Mouse (Mus musculus): Measurements from ENCODE around the gene Golga5. TPM values are rescaled to one million over a fixed set of nuclear protein-coding genes. Genes with fewer than 3 reads are reported as not detected.

Gene Golga5
- polyA plus RNA-seq, 1 experiment = 11.4 TPM

DNA sequence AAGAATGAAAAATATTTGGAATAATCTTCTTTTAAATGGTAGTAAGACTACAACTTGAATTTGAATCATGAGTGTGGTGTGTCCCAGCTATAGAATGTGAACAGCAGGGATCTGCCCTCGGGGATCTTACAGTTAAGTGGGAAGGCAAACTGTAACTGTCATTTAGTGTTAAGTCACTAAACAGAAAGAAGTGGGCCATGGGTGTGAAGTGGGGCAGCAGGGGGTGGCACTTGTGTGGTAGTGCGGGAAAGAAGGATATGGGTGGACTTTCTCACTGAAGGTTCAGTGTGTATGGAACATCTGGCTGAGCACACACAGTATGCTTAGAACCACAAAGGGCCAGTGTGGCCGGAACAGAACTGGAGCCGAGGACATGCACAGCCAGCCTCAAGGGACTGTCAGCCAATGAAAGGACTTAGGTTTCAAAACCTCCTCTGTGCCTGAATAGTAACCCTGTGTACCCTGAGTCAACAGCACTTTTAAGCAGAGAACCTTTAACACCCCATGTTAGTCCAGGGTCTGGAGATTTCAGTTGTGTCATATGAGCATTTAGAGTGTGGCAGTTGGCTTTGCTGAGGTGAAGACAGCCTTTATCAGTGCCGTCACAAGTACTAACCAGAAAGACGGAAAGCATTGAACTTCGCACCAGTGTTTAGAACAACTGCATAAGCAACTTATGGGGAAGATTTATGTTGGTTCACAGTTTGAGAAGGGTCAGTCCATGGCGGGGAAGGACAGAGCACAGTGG is 33.1 kb downstream of the Golga5 start:
- WGBS = 87% methylated on average over 8 of the region's 8 CpGs
- DNase-seq (ENCODE audit: low read depth, low spot score) = no peak

GRCm38 (mm10) chr12:102505131-102505713 is 36.3 kb downstream of the Golga5 start:
- DNase-seq (ENCODE audit: low read depth, low spot score) = no peak
- 75% methylated on average over 9 of the region's 9 CpGs for WGBS

DNA sequence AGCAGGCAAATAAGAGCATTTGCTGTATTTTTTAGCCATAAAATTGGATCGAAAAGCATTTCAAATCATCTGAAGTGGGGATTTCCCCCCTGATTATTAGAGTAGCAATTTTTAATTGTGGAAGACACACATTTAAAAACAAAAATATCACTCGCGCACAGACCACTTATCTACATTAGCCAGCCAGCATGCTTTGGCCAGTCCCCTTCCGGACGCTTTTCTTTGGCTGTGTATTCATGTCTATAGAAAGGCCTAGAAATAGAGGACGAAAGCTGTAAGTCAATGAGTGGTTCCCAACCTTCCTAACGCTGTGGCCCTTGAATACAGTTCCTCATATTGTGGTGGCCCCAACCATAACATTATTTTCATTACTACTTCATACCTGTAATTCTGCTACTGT is 37.0 kb downstream of the Golga5 start:
- WGBS = 89% methylated on average over 7 of the region's 7 CpGs
- no peak for DNase-seq (ENCODE audit: low read depth, low spot score)

DNA sequence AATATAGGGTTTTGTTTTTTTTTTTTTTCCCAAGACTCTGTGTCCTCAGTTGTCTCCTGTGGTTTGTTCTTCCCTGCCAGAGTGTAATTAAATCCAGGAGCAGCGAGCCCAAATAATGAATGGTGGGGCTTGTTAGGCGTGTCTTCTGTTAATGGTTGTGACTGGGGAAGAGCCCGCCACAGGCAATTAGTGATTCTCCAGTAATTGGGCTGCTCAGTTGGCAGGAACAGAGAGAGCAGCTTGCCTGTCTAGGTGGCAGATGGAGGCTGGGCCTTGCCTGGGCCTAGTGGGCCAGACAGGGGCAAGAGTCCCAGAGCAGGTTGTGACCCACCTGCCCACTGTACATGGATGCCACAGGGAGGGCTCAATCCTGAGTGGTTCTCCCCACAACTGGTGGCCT is 42.4 kb downstream of the Golga5 start:
- 39% methylated on average over 3 of the region's 3 CpGs for WGBS
- DNase-seq (ENCODE audit: low read depth, low spot score) = no peak

DNA sequence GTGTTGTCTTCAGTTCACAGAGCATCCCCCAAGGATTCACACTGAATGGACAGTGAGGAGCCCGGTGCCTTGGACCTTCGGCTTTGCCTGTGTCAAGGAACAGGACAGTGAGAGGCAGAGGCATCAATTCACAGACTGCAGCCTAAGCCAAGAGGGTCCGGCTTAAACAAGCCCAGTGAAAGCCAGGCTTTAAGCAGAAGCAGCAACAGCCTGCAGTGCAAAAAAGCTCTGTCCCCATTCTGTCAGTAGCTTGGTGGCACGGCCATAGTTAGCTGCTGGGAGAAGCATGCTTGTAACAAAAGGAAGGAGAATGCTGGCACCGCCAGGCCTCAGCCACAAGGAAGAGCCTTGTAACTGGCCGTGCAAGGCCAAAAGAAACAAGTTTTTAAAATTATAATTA is 45.2 kb downstream of the Golga5 start:
- 82% methylated on average over 6 of the region's 6 CpGs for WGBS
- no peak for DNase-seq (ENCODE audit: low read depth, low spot score)

DNA sequence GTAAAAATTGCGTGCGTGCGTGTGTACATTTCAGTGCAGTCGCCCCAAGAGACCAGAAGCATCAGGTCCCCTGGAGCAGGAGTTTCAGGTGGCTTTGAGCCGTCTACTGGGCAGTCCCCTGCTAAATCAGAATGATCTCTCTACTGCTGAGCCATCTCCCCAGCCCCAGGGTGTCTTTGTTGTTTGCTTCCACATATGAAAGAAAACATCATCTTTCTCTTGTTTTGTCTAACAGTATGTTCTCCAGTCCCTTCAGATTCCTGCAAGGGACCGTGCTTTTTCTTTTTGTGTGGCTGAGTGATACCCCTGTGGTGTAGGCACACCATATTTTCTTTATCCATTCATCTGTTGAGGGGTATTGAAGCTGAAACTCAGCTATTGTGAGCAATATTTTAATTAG is 45.8 kb downstream of the Golga5 start:
- 92% methylated on average over 6 of the region's 6 CpGs for WGBS
- no peak for DNase-seq (ENCODE audit: low read depth, low spot score)

- no peak for DNase-seq (ENCODE audit: low read depth, low spot score)
- WGBS = 85% methylated on average over 4 of the region's 4 CpGs
These were observed 47.2 kb downstream of the Golga5 start for GRCm38 (mm10) chr12:102516151-102516550.

- WGBS = 34% methylated on average over 13 of the region's 13 CpGs
- DNase-seq (ENCODE audit: low read depth, low spot score) = no peak
These were observed 48.7 kb downstream of the Golga5 start for GRCm38 (mm10) chr12:102517647-102518046.

- DNase-seq (ENCODE audit: low read depth, low spot score) = no peak
- WGBS = 90% methylated on average over 12 of the region's 12 CpGs
These were observed 51.2 kb downstream of the Golga5 start for GRCm38 (mm10) chr12:102519929-102520720.

- 21% methylated on average over 13 of the region's 13 CpGs for WGBS
- DNase-seq (ENCODE audit: low read depth, low spot score) = no peak
These were observed 52.9 kb downstream of the Golga5 start for GRCm38 (mm10) chr12:102521777-102522319.

GRCm38 (mm10) chr12:102524216-102524615 is 55.3 kb downstream of the Golga5 start:
- 70% methylated on average over 3 of the region's 3 CpGs for WGBS
- no peak for DNase-seq (ENCODE audit: low read depth, low spot score)

GRCm38 (mm10) chr12:102524760-102525159 is 55.8 kb downstream of the Golga5 start:
- DNase-seq (ENCODE audit: low read depth, low spot score) = no peak
- WGBS = 22% methylated on average over 6 of the region's 6 CpGs

DNA sequence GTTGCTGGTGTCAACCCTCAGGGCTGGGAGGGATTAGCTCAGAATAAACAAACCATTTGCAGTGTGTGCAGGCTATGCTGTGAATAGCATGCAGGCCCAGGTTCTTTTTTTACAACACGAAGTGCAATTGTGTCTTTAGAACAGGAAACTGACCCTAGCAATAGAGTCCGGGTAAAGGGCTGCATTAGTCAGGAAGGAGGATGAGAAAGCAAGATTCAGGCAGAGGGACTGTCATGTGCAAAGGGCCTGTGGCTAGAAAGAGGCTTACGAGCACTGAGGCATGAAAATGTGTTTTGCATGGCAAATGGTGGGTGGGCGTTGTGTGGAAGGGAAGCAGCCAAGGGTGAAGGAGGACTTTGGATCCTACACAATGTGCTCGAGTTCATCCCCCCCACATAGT is 59.1 kb downstream of the Golga5 start:
- no peak for DNase-seq (ENCODE audit: low read depth, low spot score)
- WGBS = 56% methylated on average over 5 of the region's 5 CpGs

- 18% methylated on average over 1 of the region's 1 CpGs for WGBS
- DNase-seq (ENCODE audit: low read depth, low spot score) = no peak
These were observed 66.9 kb downstream of the Golga5 start for GRCm38 (mm10) chr12:102535796-102536195.

DNA sequence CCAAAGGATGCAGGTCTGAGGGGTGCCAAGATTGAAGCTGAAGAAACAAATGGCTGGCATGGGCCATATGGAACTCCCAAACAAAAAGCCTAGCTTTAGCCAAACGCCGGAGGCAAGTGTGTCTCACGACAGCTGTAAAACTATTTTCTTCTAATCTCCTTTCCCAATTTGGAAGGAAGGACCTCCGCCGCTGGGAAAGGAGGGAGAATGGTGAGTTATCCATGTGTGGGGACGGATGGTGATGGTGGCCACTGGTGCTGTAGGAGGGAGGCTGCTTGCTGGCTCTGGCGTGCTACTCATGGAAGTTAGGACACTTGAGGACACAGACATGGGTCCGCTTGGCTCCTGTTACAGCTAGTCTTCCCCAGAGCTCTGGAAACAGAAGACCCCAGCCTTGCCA is 71.3 kb downstream of the Golga5 start:
- no peak for DNase-seq (ENCODE audit: low read depth, low spot score)
- WGBS = 60% methylated on average over 8 of the region's 8 CpGs

- WGBS = 94% methylated on average over 7 of the region's 7 CpGs
- no peak for DNase-seq (ENCODE audit: low read depth, low spot score)
These were observed 72.2 kb downstream of the Golga5 start for GRCm38 (mm10) chr12:102541168-102541567.

- DNase-seq (ENCODE audit: low read depth, low spot score) = no peak
- 43% methylated on average over 6 of the region's 6 CpGs for WGBS
These were observed 76.2 kb downstream of the Golga5 start for GRCm38 (mm10) chr12:102545122-102545521.

Measured in large intestine, adult 2 months (tissue).